Mouse (Mus musculus) lung, postnatal 0 days (tissue): Measurements from ENCODE around the gene Stradb. TPM values are rescaled to one million over a fixed set of nuclear protein-coding genes. Genes with fewer than 3 reads are reported as not detected.
"Not testable (repeated sequence)": the region's sequence is repeated elsewhere in the genome, so short reads cannot be mapped to it uniquely, and the experiment has no call there.

Experiments used
- ATAC-seq: fragments of 200-750 bp; cut with Nextera tagmentation; 2 replicates; pipeline ENCODE4 v1.8.0; 2017; ENCODE audit warnings: moderate library complexity
- DNase-seq: peaks from one replicate; pipeline ENCODE4 v3.0.0-alpha.2; 2016; ENCODE audit warnings: low spot score
- H3K27ac ChIP-seq: fragments of 300-500 bp; sonication (generic); 2 replicates; pipeline ENCODE4 v1.5.1; 2014; ENCODE audit warnings: antibody characterized with exemption, mild to moderate bottlenecking, low read length, mixed read lengths
- H3K27me3 ChIP-seq: fragments of 300-500 bp; sonication (generic); replicated peaks from 2 replicates; pipeline ENCODE4 v1.6.1; 2014; ENCODE audit warnings: low read length, mixed read lengths; ENCODE audit not compliant: insufficient read depth
- H3K36me3 ChIP-seq: fragments of 300-500 bp; sonication (generic); 2 replicates; pipeline ENCODE4 v1.6.1; 2014; ENCODE audit warnings: low read length, mixed read lengths; ENCODE audit not compliant: insufficient read depth
- H3K4me1 ChIP-seq: fragments of 300-500 bp; sonication (generic); 2 replicates; pipeline ENCODE4 v1.6.1; 2014; ENCODE audit warnings: antibody characterized with exemption, low read depth, low read length, mixed read lengths; ENCODE audit not compliant: insufficient read depth
- H3K4me2 ChIP-seq: fragments of 300-500 bp; sonication (generic); replicated peaks from 2 replicates; pipeline ENCODE4 v1.6.1; 2014; ENCODE audit warnings: low read depth, mild to moderate bottlenecking, low read length, moderate library complexity, mixed read lengths
- H3K4me3 ChIP-seq: fragments of 300-500 bp; sonication (generic); 2 replicates; pipeline ENCODE4 v1.5.1; 2014; ENCODE audit warnings: low read depth, low read length
- H3K9ac ChIP-seq: fragments of 300-500 bp; sonication (generic); replicated peaks from 2 replicates; pipeline ENCODE4 v1.6.1; 2014; ENCODE audit warnings: low read depth, mild to moderate bottlenecking
- H3K9me3 ChIP-seq: fragments of 300-500 bp; sonication (generic); 2 replicates; pipeline ENCODE4 v1.6.1; 2016; ENCODE audit warnings: low read length, mixed read lengths
- CTCF ChIP-seq: IDR thresholded peaks from 2 replicates; pipeline ENCODE4 v1.5.1; 2016; ENCODE audit warnings: antibody characterized with exemption, mild to moderate bottlenecking
- EP300 ChIP-seq: IDR thresholded peaks from 2 replicates; pipeline ENCODE4 v1.6.1; 2016; ENCODE audit warnings: antibody characterized with exemption, mild to moderate bottlenecking, control low read depth
- WGBS: fragments of 180-500 bp; shearing (Covaris S2); extraction: QIAGEN DNeasy Blood & Tissue Kit; methylation state at CpG from one replicate; pipeline ENCODE4 v1.1.7; 2014; 5-methylcytosine and 5-hydroxymethylcytosine counted together
- polyA plus RNA-seq: library from polyadenylated mRNA; unstranded; fragments of >200 nt; fragmentation: Nextera tagmentation; extraction: Ambion mirVana; gene quantifications from 2 replicates; pipeline ENCODE4 v1.2.1, GENCODE M21; 2015

Stradb gene
- polyA plus RNA-seq, 1 experiment from 2014 or later = 21.6 TPM

GRCm38 (mm10) chr1:58952997-58953396, 20.3 kb upstream of the Stradb start:
- no peak overlapping the region for H3K9ac ChIP-seq
- 67% methylated on average over 4 of the region's 4 CpGs for WGBS
- H3K4me2 ChIP-seq = no peak overlapping the region
- no peaks in the 10 kb centered on the region for H3K36me3 ChIP-seq
- ATAC-seq (no peak), DNase-seq (no peak)
- TF ChIP-seq EP300 (no peak), CTCF (no peak)
- H3K27ac ChIP-seq = no peak overlapping the region
- no peaks in the 10 kb centered on the region for H3K27me3 ChIP-seq
- H3K9me3 ChIP-seq = no peaks in the 10 kb centered on the region
- no peak overlapping the region for H3K4me3 ChIP-seq
- H3K4me1 ChIP-seq = peaks cover 12% of the 10 kb centered on the region; the same call in 1 of the 2 replicates

GRCm38 (mm10) chr1:58953686-58954434, 19.5 kb upstream of the Stradb start:
- peak; percentile 20; the same call in 1 of the 2 replicates for ATAC-seq
- Histone ChIP-seq H3K4me2 (no peak overlapping the region), H3K4me1 (peaks cover 12% of the 10 kb centered on the region; the same call in 1 of the 2 replicates)

GRCm38 (mm10) chr1:58954578-58955410, 18.5 kb upstream of the Stradb start:
- Histone ChIP-seq H3K4me2 (no peak overlapping the region), H3K9me3 (no peaks in the 10 kb centered on the region), H3K4me1 (peaks cover 12% of the 10 kb centered on the region; the same call in 1 of the 2 replicates), H3K9ac (no peak overlapping the region), H3K27me3 (no peaks in the 10 kb centered on the region), H3K36me3 (no peaks in the 10 kb centered on the region), H3K4me3 (no peak overlapping the region), H3K27ac (no peak overlapping the region)
- ATAC-seq = no peak
- no peak for TF ChIP-seq CTCF
- TF ChIP-seq EP300 = no peak
- no peak for DNase-seq
- WGBS = 77% methylated on average over 8 of the region's 8 CpGs

More at GRCm38 (mm10) chr1:58953686-58954434, 19.5 kb upstream of the Stradb start:
- Histone ChIP-seq H3K9me3 (no peaks in the 10 kb centered on the region), H3K27me3 (no peaks in the 10 kb centered on the region), H3K4me3 (no peak overlapping the region), H3K9ac (no peak overlapping the region), H3K27ac (no peak overlapping the region), H3K36me3 (no peaks in the 10 kb centered on the region)
- 68% methylated on average over 9 of the region's 9 CpGs for WGBS
- peak; percentile 24 for DNase-seq
- TF ChIP-seq CTCF (no peak), EP300 (no peak)

GRCm38 (mm10) chr1:58955716-58956115, 17.6 kb upstream of the Stradb start:
- Histone ChIP-seq H3K4me1 (peaks cover 9% of the 10 kb centered on the region; the same call in 1 of the 2 replicates), H3K9me3 (no peaks in the 10 kb centered on the region), H3K9ac (no peak overlapping the region), H3K4me3 (no peak overlapping the region), H3K27me3 (no peaks in the 10 kb centered on the region), H3K36me3 (no peaks in the 10 kb centered on the region), H3K27ac (no peak overlapping the region), H3K4me2 (no peak overlapping the region)
- ATAC-seq = no peak
- 77% methylated on average over 3 of the region's 3 CpGs for WGBS
- DNase-seq = no peak
- no peak for TF ChIP-seq CTCF
- no peak for TF ChIP-seq EP300

GRCm38 (mm10) chr1:58956229-58956628, 17.1 kb upstream of the Stradb start:
- Histone ChIP-seq H3K4me1 (peaks cover 6% of the 10 kb centered on the region; the same call in 1 of the 2 replicates), H3K4me2 (no peak overlapping the region), H3K27me3 (no peaks in the 10 kb centered on the region), H3K9ac (no peak overlapping the region), H3K36me3 (no peaks in the 10 kb centered on the region), H3K9me3 (no peaks in the 10 kb centered on the region), H3K27ac (no peak overlapping the region), H3K4me3 (no peak overlapping the region)
- TF ChIP-seq CTCF = no peak
- TF ChIP-seq EP300 = peak; percentile 88
- peak; percentile 62 for DNase-seq
- peak; percentile 69 for ATAC-seq
- 56% methylated on average over 9 of the region's 9 CpGs for WGBS

- DNase-seq (no peak), ATAC-seq (no peak)
- TF ChIP-seq EP300 (no peak), CTCF (no peak)
- Histone ChIP-seq H3K27me3 (no peaks in the 10 kb centered on the region), H3K9me3 (no peaks in the 10 kb centered on the region), H3K36me3 (no peaks in the 10 kb centered on the region), H3K4me1 (peaks cover 3% of the 10 kb centered on the region), H3K9ac (no peak overlapping the region), H3K4me3 (no peak overlapping the region), H3K4me2 (no peak overlapping the region), H3K27ac (no peak overlapping the region)
- WGBS = 41% methylated on average over 2 of the region's 2 CpGs
Observed at GRCm38 (mm10) chr1:58957931-58958330, 15.4 kb upstream of the Stradb start.

GRCm38 (mm10) chr1:58958789-58959526, 14.4 kb upstream of the Stradb start:
- H3K27me3 ChIP-seq, DNase-seq, H3K4me3 ChIP-seq, H3K4me2 ChIP-seq, H3K27ac ChIP-seq, H3K36me3 ChIP-seq, H3K9me3 ChIP-seq, ATAC-seq, H3K4me1 ChIP-seq, H3K9ac ChIP-seq: not testable (repeated sequence)
- 74% methylated on average over 16 of the region's 16 CpGs for WGBS
